In the genomic region with DNA sequence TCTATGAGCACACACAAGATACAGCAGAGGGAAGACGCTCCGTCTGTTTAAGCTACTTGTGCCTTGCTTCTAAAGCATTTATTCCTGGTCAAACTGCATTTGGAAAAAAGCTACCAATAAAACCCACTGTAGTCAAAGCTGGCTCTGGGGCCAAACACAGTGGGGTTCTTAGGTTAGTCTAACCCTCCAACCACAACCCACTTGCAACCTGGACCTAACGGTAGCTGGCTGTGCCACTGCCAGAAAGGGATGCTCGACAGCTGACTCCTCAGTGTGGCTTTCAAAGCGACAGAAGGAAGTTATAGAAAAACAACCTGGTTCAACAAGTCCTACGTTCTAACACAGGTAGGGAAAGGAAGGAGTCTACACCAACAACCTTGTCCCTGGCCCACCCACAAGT, we compare ENCODE assay signal across 29 mouse cellular contexts.
"Had no signal": no experiment of that assay in that cellular context is flagged by ENCODE, and none has a peak within 500 bp of the region (broad histone marks: within the 10 kb centered on the region; RNA-seq: fewer than 3 reads in every experiment).

No protein-coding gene starts in this region.

- H3K27me3 ChIP-seq: limb, embryonic 12.5 days; limb, embryonic 13.5 days; liver, embryonic 12.5 days; liver, embryonic 13.5 days; liver, embryonic 15.5 days; lung, embryonic 15.5 days; megakaryocyte, embryonic 14.5 days; midbrain, embryonic 12.5 days; midbrain, embryonic 13.5 days; midbrain, embryonic 15.5 days; neural tube, embryonic 12.5 days; neural tube, embryonic 13.5 days had no signal

- H3K4me3 ChIP-seq: limb, embryonic 12.5 days; limb, embryonic 13.5 days; liver, embryonic 12.5 days; liver, embryonic 13.5 days; liver, embryonic 15.5 days; lung, embryonic 15.5 days; megakaryocyte, embryonic 14.5 days; midbrain, embryonic 10.5 days; midbrain, embryonic 12.5 days; midbrain, embryonic 13.5 days; midbrain, embryonic 15.5 days; myocyte; neural tube, embryonic 12.5 days; neural tube, embryonic 13.5 days had no signal

- H3K4me2 ChIP-seq: limb, embryonic 12.5 days; limb, embryonic 13.5 days; liver, embryonic 11.5 days; liver, embryonic 12.5 days; liver, embryonic 13.5 days; liver, embryonic 15.5 days; lung, embryonic 14.5 days; lung, embryonic 15.5 days; midbrain, embryonic 11.5 days; midbrain, embryonic 12.5 days; midbrain, embryonic 13.5 days; midbrain, embryonic 15.5 days; neural tube, embryonic 12.5 days; neural tube, embryonic 13.5 days had no signal

- H3K27ac ChIP-seq: limb, embryonic 12.5 days; limb, embryonic 13.5 days; liver, embryonic 12.5 days; liver, embryonic 13.5 days; liver, embryonic 14.5 days; liver, embryonic 15.5 days; lung, embryonic 15.5 days; macrophage; midbrain, embryonic 10.5 days; midbrain, embryonic 12.5 days; midbrain, embryonic 13.5 days; midbrain, embryonic 15.5 days; neural tube, embryonic 12.5 days; neural tube, embryonic 13.5 days had no signal

- H3K9me3 ChIP-seq: limb, embryonic 12.5 days; limb, embryonic 13.5 days; liver, embryonic 12.5 days; liver, embryonic 13.5 days; liver, embryonic 15.5 days; lung, embryonic 15.5 days; megakaryocyte, embryonic 14.5 days; midbrain, embryonic 10.5 days; midbrain, embryonic 12.5 days; midbrain, embryonic 13.5 days; midbrain, embryonic 15.5 days; neural tube, embryonic 12.5 days; neural tube, embryonic 13.5 days had no signal

- H3K9ac ChIP-seq: limb, embryonic 12.5 days; limb, embryonic 13.5 days; liver, embryonic 12.5 days; liver, embryonic 13.5 days; liver, embryonic 14.5 days; liver, embryonic 15.5 days; liver, postnatal 0 days; lung, embryonic 14.5 days; lung, embryonic 15.5 days; midbrain, embryonic 12.5 days; midbrain, embryonic 13.5 days; midbrain, embryonic 15.5 days; neural tube, embryonic 12.5 days; neural tube, embryonic 13.5 days had no signal

- H3K4me1 ChIP-seq: limb, embryonic 12.5 days; limb, embryonic 13.5 days; liver, embryonic 12.5 days; liver, embryonic 15.5 days; lung, embryonic 15.5 days; megakaryocyte, embryonic 14.5 days; midbrain, embryonic 10.5 days; midbrain, embryonic 12.5 days; midbrain, embryonic 13.5 days; midbrain, embryonic 15.5 days; neural tube, embryonic 12.5 days; neural tube, embryonic 13.5 days had no signal

- DNase-seq: liver; liver, embryonic 13.5 days; liver, postnatal 0 days; lung, adult 18-20 months; lung, adult 2 months; lung, embryonic 14.5 days; lung, postnatal 10 days; lung, postnatal 14 days; lung, postnatal 36 days; lung, postnatal 4 days had no signal

- ATAC-seq: liver, embryonic 12.5 days; liver, postnatal 0 days; lung, postnatal 0 days; midbrain, embryonic 13.5 days; midbrain, embryonic 15.5 days; midbrain, embryonic 16.5 days had no signal
